Comparison of ENCODE assay signal across 8 mouse cellular contexts in the genomic region with DNA sequence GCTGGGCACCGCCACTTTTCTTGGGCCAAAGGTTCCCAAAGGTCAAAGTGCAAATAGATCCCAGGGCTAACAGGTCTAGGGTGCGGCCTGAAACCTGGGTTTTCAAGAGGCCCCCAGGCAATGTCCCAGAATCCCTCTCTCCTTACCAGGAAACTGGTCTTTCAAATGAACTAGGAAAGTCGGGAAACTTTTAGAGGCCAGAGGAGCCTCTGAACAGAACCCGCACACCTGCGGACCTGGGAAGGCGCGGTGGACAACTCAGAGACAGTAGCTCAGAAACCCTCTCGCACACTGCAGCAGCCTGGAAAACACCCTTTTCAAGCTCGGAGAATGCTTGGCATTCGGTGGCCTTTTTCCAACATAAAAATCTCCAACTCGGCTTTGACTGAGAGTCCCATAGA. TPM values are rescaled to one million over a fixed set of nuclear protein-coding genes. Genes with fewer than 3 reads are reported as not detected.
DNase-seq lines count a peak whose midpoint lies in the region; ATAC-seq and TF ChIP-seq lines count a peak whose summit lies in the region.

No protein-coding gene starts in this region.

- peak overlapping the region; percentile 94 for H3K4me2 ChIP-seq in midbrain, embryonic 15.5 days

- H3K4me1 ChIP-seq in cerebellum, adult 2 months (ENCODE audit: control insufficient read depth, insufficient read depth, low read length): no peaks in the 10 kb centered on the region
- H3K4me1 ChIP-seq in brown adipose tissue, adult 24 weeks (ENCODE audit: control insufficient read depth, insufficient read depth, insufficient read length, low read length): no peaks in the 10 kb centered on the region; the same call in 1 of the 2 replicates
- H3K4me1 ChIP-seq in limb, embryonic 10.5 days: peaks cover 38% of the 10 kb centered on the region
- H3K4me1 ChIP-seq in midbrain, embryonic 15.5 days: peaks cover 20% of the 10 kb centered on the region

- H3K9me3 ChIP-seq in limb, embryonic 10.5 days (replicated peaks): no peaks in the 10 kb centered on the region
- no peaks in the 10 kb centered on the region for H3K9me3 ChIP-seq in midbrain, embryonic 15.5 days

- no peaks in the 10 kb centered on the region for H3K27me3 ChIP-seq in cerebellum, adult 2 months (ENCODE audit: control insufficient read depth, insufficient read depth, low read length)
- peaks cover 45% of the 10 kb centered on the region for H3K27me3 ChIP-seq in limb, embryonic 10.5 days (ENCODE audit: low read depth, poor library complexity, severe bottlenecking)
- peaks cover 35% of the 10 kb centered on the region for H3K27me3 ChIP-seq in midbrain, embryonic 15.5 days (replicated peaks)

- TF ChIP-seq CTCF in cerebellum, adult 2 months (IDR thresholded peaks at IDR 0.05; ENCODE audit: borderline replicate concordance, insufficient read depth, low read depth, low read length): no peak

- no peak overlapping the region for H3K27ac ChIP-seq in cerebellum, adult 2 months (ENCODE audit: insufficient read depth, low read length)
- 0 out of 2 replicates have a peak overlapping the region, but pooled peaks have one; percentile 0 for H3K27ac ChIP-seq in brown adipose tissue, adult 24 weeks (replicated peaks; ENCODE audit: low read depth, low read length)
- H3K27ac ChIP-seq in limb, embryonic 10.5 days: no peak overlapping the region
- H3K27ac ChIP-seq in midbrain, embryonic 15.5 days: no peak overlapping the region

- DNase-seq in cerebellum, adult 2 months: peak; percentile 9 to 10
- DNase-seq in cerebellum, postnatal 14 days: no peak
- peak; percentile 10 to 49 for DNase-seq in heart, postnatal 14 days
- peak; percentile 38 for DNase-seq in limb, embryonic 10.5 days (ENCODE audit: low spot score)

- no peak for ATAC-seq in midbrain, embryonic 15.5 days (replicated peaks)
- ATAC-seq in megakaryocyte, adult 5-6 weeks (ENCODE audit: poor library complexity, severe bottlenecking): no peak
- no peak for ATAC-seq in CD4-positive, CD25-positive, alpha-beta regulatory T cell, adult 4 months

- intact Hi-C loops in heart, postnatal 14 days (cut with DNase I): loop anchor here (2.0 kb wide), 2 partner anchors 41 to 71 kb away; no protein-coding TSS in a partner anchor

- no peak overlapping the region for H3K4me3 ChIP-seq in cerebellum, adult 2 months (replicated peaks; ENCODE audit: insufficient read depth, low read depth, low read length)
- H3K4me3 ChIP-seq in brown adipose tissue, adult 24 weeks (ENCODE audit: insufficient read depth, low read depth, low read length): peak overlapping the region; percentile 84
- H3K4me3 ChIP-seq in limb, embryonic 10.5 days: peak overlapping the region; percentile 56
- H3K4me3 ChIP-seq in midbrain, embryonic 15.5 days: peak overlapping the region; percentile 49

- no peak for TF ChIP-seq POLR2A in cerebellum, adult 2 months (IDR thresholded peaks at IDR 0.05; ENCODE audit: borderline replicate concordance, insufficient read depth, low read length)

- H3K36me3 ChIP-seq in limb, embryonic 10.5 days: no peaks in the 10 kb centered on the region
- no peaks in the 10 kb centered on the region for H3K36me3 ChIP-seq in midbrain, embryonic 15.5 days (replicated peaks)

- H3K9ac ChIP-seq in midbrain, embryonic 15.5 days: no peak overlapping the region

- WGBS in cerebellum, adult 2 months: 41% methylated on average over 11 of the region's 11 CpGs
- WGBS in limb, embryonic 10.5 days: 11% methylated on average over 11 of the region's 11 CpGs
- WGBS in midbrain, embryonic 15.5 days: 15% methylated on average over 11 of the region's 11 CpGs

RNA-seq across cellular contexts. Expression of gene Tjp2, which starts 1.0 kb away (rescaled TPM):
- 26.5 and 27.7 TPM in 2 replicates for polyA plus RNA-seq in cerebellum, adult 2 months (2012; rRNA removed)
- 4.5 and 5.5 TPM in 2 replicates for polyA plus RNA-seq in brown adipose tissue, adult 24 weeks (2012; ENCODE audit: insufficient read depth, insufficient read length, missing spikeins)
- 10 to 100 TPM; 20.3 to 23.1 TPM for total RNA-seq in heart, postnatal 14 days (2021)
- polyA plus RNA-seq in limb, embryonic 10.5 days (2016; fragmentation: Nextera tagmentation; extraction: Ambion mirVana): 35.2 and 36.4 TPM in 2 replicates
- 13.9 and 14.4 TPM in 2 replicates for polyA plus RNA-seq in midbrain, embryonic 15.5 days (2015; fragmentation: Nextera tagmentation; extraction: Ambion mirVana)
- total RNA-seq in megakaryocyte, adult 5-6 weeks (2015): 1.6 and 3.7 TPM in 2 replicates
- total RNA-seq in megakaryocyte, adult 5-6 weeks (2017): 2.4 and 3.3 TPM in 2 replicates
- 1 to 10 TPM; 4.2 to 4.6 TPM for polyA plus RNA-seq in CD4-positive, CD25-positive, alpha-beta regulatory T cell, adult 4 months (2017; shearing (Covaris generic))

RNA-seq across cellular contexts. Expression of gene Fxn, which starts 56.6 kb away (rescaled TPM):
- 13.2 and 14.5 TPM in 2 replicates for polyA plus RNA-seq in cerebellum, adult 2 months (2012; rRNA removed)
- 18.6 and 37.2 TPM in 2 replicates for polyA plus RNA-seq in brown adipose tissue, adult 24 weeks (2012; ENCODE audit: insufficient read depth, insufficient read length, missing spikeins)
- 10 to 100 TPM; 22.4 to 26.0 TPM for total RNA-seq in heart, postnatal 14 days (2021)
- 62.7 and 67.1 TPM in 2 replicates for polyA plus RNA-seq in limb, embryonic 10.5 days (2016; fragmentation: Nextera tagmentation; extraction: Ambion mirVana)
- polyA plus RNA-seq in midbrain, embryonic 15.5 days (2015; fragmentation: Nextera tagmentation; extraction: Ambion mirVana): 38.1 and 40.9 TPM in 2 replicates
- total RNA-seq in megakaryocyte, adult 5-6 weeks (2015): 9.6 and 10.4 TPM in 2 replicates
- total RNA-seq in megakaryocyte, adult 5-6 weeks (2017): 4.2 and 4.7 TPM in 2 replicates
- polyA plus RNA-seq in CD4-positive, CD25-positive, alpha-beta regulatory T cell, adult 4 months (2017; shearing (Covaris generic)): 10 to 100 TPM; 13.2 to 16.9 TPM

Comparison
In these comparisons a context has a peak if more than half of its experiments do, and no peak if none do; other contexts are left out.
1. DNase-seq: peak in cerebellum, adult 2 months (2 of 2), heart, postnatal 14 days (2 of 2) and limb, embryonic 10.5 days (single experiment); none in cerebellum, postnatal 14 days (0 of 2).